Mouse (Mus musculus) midbrain, embryonic 15.5 days (tissue): ENCODE data around the gene Lrrc7. TPM values are rescaled to one million over a fixed set of nuclear protein-coding genes. Genes with fewer than 3 reads are reported as not detected.
A peak's percentile ranks its signal among the peaks of the same experiment; 100 is the strongest.

Experiments used
- ATAC-seq: fragments of 200-750 bp; cut with Nextera tagmentation; replicated peaks from 2 replicates; pipeline ENCODE4 v1.8.0; 2017; ENCODE audit warnings: moderate TSS enrichment
- H3K27ac ChIP-seq: fragments of 300-500 bp; sonication (generic); 2 replicates; pipeline ENCODE4 v1.5.1; 2015; ENCODE audit warnings: mild to moderate bottlenecking, inconsistent platforms
- H3K27me3 ChIP-seq: fragments of 300-500 bp; sonication (generic); replicated peaks from 2 replicates; pipeline ENCODE4 v1.6.1; 2015; ENCODE audit warnings: inconsistent platforms
- H3K36me3 ChIP-seq: fragments of 300-500 bp; sonication (generic); replicated peaks from 2 replicates; pipeline ENCODE4 v1.6.1; 2015; ENCODE audit warnings: inconsistent platforms
- H3K4me1 ChIP-seq: fragments of 300-500 bp; sonication (generic); 2 replicates; pipeline ENCODE4 v1.6.1; 2015; ENCODE audit warnings: inconsistent platforms
- H3K4me2 ChIP-seq: fragments of 300-500 bp; sonication (generic); 2 replicates; pipeline ENCODE4 v1.6.1; 2015; ENCODE audit warnings: inconsistent platforms, mild to moderate bottlenecking, moderate library complexity
- H3K4me3 ChIP-seq: fragments of 300-500 bp; sonication (generic); 2 replicates; pipeline ENCODE4 v1.5.1; 2015; ENCODE audit warnings: mild to moderate bottlenecking, inconsistent platforms
- H3K9ac ChIP-seq: fragments of 300-500 bp; sonication (generic); 2 replicates; pipeline ENCODE4 v1.6.1; 2015; ENCODE audit warnings: mild to moderate bottlenecking, inconsistent platforms
- H3K9me3 ChIP-seq: fragments of 300-500 bp; sonication (generic); 2 replicates; pipeline ENCODE4 v1.6.1; 2016; ENCODE audit warnings: inconsistent platforms
- whole genome bisulfite sequencing: fragments of 180-500 bp; shearing (Covaris S2); methylation state at CpG from one replicate; pipeline ENCODE4 v1.1.7; 2015; ENCODE audit warnings: mixed read lengths; 5-methylcytosine and 5-hydroxymethylcytosine counted together
- polyA plus RNA-seq: library from polyadenylated mRNA; unstranded; fragments of >200 nt; fragmentation: Nextera tagmentation; extraction: Ambion mirVana; gene quantifications from 2 replicates; pipeline ENCODE4 v1.2.1, GENCODE M21; 2015

The Lrrc7 gene
- polyA plus RNA-seq, 1 experiment from 2014 or later = 12.6 TPM

DNA sequence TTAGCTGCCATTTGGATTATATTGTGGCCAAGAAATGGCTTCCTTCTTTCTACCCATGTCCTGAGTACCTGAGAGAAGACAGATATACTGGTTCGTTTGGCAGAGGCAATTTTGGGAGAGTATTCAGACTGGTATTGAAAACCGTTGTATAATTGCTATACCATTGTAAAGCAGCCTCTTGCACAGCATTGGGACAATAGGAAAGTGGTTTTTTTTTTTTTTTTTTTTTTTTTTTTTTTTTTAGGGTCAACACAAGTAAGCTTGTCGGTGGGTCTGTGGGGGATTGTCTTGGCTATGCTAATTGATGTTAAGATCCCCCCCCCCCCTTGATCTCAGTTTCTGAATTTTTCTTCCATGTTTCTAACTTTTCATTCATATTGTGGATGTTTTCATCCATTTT is 523.9 kb downstream of the Lrrc7 start:
- Histone ChIP-seq H3K4me2 (no peak overlapping the region), H3K9ac (no peak overlapping the region), H3K36me3 (no peaks in the 10 kb centered on the region), H3K4me1 (peaks cover 25% of the 10 kb centered on the region), H3K4me3 (no peak overlapping the region), H3K9me3 (no peaks in the 10 kb centered on the region), H3K27ac (no peak overlapping the region), H3K27me3 (no peaks in the 10 kb centered on the region)
- WGBS = 90% methylated on average over 3 of the region's 3 CpGs
- no peak for ATAC-seq

DNA sequence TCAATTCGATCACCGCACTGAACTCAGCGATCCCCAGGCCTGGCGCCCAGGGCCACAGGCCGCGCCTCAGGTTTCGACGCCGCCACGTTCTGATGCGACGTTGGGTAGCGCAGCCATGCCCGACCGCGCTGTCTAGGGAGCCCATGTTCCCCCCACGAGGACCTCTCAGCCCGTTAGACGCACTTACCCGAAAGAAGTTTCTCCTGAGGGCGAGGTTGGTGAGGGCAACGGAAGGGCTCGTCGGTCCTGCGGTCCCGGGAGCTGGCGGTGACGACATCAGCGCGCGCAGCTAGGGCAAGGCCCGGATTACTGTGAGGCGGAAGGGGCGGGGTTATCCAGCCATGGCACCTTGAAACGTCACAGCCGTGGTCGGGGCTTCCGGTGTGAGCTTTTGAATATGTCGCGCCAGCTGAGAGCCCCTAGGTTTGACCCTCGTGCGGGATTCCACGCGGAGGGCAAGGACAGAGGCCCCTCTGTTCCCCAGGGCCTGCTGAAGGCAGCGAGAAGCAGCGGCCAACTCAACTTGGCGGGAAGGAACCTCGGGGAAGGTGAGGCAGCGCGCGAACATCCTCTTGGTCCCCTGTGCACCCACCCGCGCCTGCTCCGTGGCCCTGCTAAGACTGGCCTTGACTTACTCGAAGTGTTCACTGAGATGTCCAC is 525.6 kb downstream of the Lrrc7 start, which contains the start of the genes Srsf11 and Lrrc40:
Srsf11 (minus strand) TSS at position 311 of the 660 bp plus-strand sequence.
Lrrc40 (plus strand) TSS at position 334 of the 660 bp plus-strand sequence.
- Histone ChIP-seq H3K4me1 (peaks cover 38% of the 10 kb centered on the region), H3K36me3 (no peaks in the 10 kb centered on the region), H3K9me3 (no peaks in the 10 kb centered on the region), H3K27me3 (no peaks in the 10 kb centered on the region), H3K4me3 (peak within 1 kb of the TSS; percentile 98), H3K9ac (peak within 1 kb of the TSS; percentile 94), H3K4me2 (peak within 1 kb of the TSS; percentile 78), H3K27ac (peak within 1 kb of the TSS; percentile 85)
- peak; percentile 98 for ATAC-seq
- WGBS = under 1% methylated on average over 55 of the region's 55 CpGs

DNA sequence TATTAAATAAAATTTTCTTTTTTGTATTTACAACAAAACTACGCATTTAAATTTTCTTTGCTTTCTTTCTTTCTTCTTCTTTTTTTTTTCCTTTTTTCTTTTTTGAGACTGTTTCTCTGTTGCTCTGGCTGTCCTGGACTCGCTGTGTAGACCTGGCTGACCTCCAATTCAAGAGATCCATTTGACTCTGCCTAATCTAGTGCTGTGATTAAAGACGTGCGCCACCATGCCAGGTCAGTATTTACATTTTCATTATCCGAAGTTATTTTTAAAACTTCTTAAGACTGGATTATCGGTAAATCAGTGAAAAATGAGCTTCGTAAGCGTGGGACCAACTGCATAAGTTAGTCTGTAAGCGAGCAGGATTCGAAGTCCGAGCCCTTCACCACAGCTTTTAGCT is 526.2 kb downstream of the Lrrc7 start:
- peak overlapping the region; percentile 98 for H3K4me3 ChIP-seq
- no peaks in the 10 kb centered on the region for H3K9me3 ChIP-seq
- H3K27ac ChIP-seq = peak overlapping the region; percentile 85
- peaks cover 38% of the 10 kb centered on the region for H3K4me1 ChIP-seq
- WGBS = 2% methylated on average over 11 of the region's 11 CpGs
- no peaks in the 10 kb centered on the region for H3K27me3 ChIP-seq
- peak overlapping the region; percentile 94 for H3K9ac ChIP-seq
- no peaks in the 10 kb centered on the region for H3K36me3 ChIP-seq
- ATAC-seq = no peak
- peak overlapping the region; percentile 78 for H3K4me2 ChIP-seq
